Mouse (Mus musculus): ENCODE data around the gene Gabarapl2. TPM values are rescaled to one million over a fixed set of nuclear protein-coding genes. Genes with fewer than 3 reads are reported as not detected.
A peak's percentile ranks its signal among the peaks of the same experiment; 100 is the strongest.

The Gabarapl2 gene
- polyA plus RNA-seq, 1 experiment from 2014 or later = 287 TPM

- Histone ChIP-seq H3K27me3 (replicated peaks; ENCODE audit: insufficient read depth, low read length) (no peaks in the 10 kb centered on the region), H3K4me3 (ENCODE audit: low read depth, low read length) (peak overlapping the region; percentile 86), H3K27ac (ENCODE audit: low read length) (peak overlapping the region; percentile 78), H3K36me3 (ENCODE audit: insufficient read depth, low read length) (peaks cover 11% of the 10 kb centered on the region; the same call in 1 of the 2 replicates), H3K4me1 (ENCODE audit: insufficient read depth, low read depth, low read length) (peaks cover 15% of the 10 kb centered on the region; the same call in 1 of the 2 replicates), H3K4me2 (replicated peaks; ENCODE audit: low read depth, low read length) (peak overlapping the region; percentile 81), H3K9me3 (ENCODE audit: low read length) (no peaks in the 10 kb centered on the region), H3K9ac (replicated peaks; ENCODE audit: low read depth) (peak overlapping the region; percentile 92)
- ATAC-seq (peak; percentile 23), DNase-seq (ENCODE audit: low spot score) (peak; percentile 54)
- no peak for TF ChIP-seq EP300 (IDR thresholded peaks at IDR 0.05)
- TF ChIP-seq CTCF (IDR thresholded peaks at IDR 0.05) = no peak
- 4% methylated on average over 21 of the region's 23 CpGs for WGBS
Observed at GRCm38 (mm10) chr8:111941101-111941454, 575 bp downstream of the Gabarapl2 start.

DNA sequence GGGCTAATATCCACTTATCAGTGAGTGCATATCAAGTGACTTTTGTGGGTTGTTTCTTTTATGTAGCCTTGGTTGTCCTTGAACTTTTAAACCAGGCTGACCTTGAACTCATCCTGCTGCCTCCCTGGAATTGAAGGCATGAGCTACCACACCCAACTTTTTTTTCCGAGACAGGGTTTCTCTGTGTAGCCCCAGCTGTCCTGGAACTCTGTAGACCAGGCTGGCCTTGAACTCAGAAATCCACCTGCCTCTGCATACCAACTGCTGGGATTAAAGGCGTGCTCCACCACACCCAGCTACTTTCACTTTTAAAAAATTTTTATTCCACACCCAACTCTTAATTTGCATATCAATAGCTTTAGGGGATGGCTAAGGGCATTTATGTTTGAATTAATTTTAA lies 3.0 kb downstream of the Gabarapl2 start:
- DNase-seq (ENCODE audit: low spot score) (no peak), ATAC-seq (no peak)
- 85% methylated on average over 2 of the region's 2 CpGs for WGBS
- no peak overlapping the region for H3K9ac ChIP-seq (replicated peaks; ENCODE audit: low read depth)
- no peaks in the 10 kb centered on the region for H3K27me3 ChIP-seq (replicated peaks; ENCODE audit: insufficient read depth, low read length)
- H3K4me1 ChIP-seq (ENCODE audit: insufficient read depth, low read depth, low read length) = peaks cover 15% of the 10 kb centered on the region; the same call in 1 of the 2 replicates
- H3K4me3 ChIP-seq (ENCODE audit: low read depth, low read length) = no peak overlapping the region
- no peak overlapping the region for H3K27ac ChIP-seq (ENCODE audit: low read length)
- H3K4me2 ChIP-seq (replicated peaks; ENCODE audit: low read depth, low read length) = no peak overlapping the region
- peaks cover 17% of the 10 kb centered on the region; the same call in 1 of the 2 replicates for H3K36me3 ChIP-seq (ENCODE audit: insufficient read depth, low read length)
- no peaks in the 10 kb centered on the region for H3K9me3 ChIP-seq (ENCODE audit: low read length)
- TF ChIP-seq CTCF (IDR thresholded peaks at IDR 0.05) (no peak), EP300 (IDR thresholded peaks at IDR 0.05) (no peak)

DNA sequence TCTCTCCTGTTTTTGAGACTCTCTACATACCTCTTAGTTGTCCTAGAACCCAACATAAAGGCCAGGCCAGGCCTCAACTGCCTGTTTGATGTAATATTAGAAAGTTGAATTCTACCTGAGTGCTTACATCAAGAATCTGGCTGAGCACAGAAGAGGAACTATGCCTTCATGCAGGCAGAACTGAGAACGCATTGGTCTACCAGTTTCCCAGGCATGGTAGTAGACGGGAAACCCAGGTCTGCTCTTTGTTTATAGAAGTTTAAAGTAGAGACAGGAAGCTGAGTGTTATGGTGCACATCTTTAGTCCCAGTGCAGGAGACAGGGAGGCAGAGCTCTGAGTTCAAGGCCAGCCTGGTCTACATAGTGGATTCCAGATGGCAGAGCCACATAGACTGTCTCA lies 6.6 kb downstream of the Gabarapl2 start:
- no peak for ATAC-seq
- no peak for DNase-seq (ENCODE audit: low spot score)
- Histone ChIP-seq H3K27ac (ENCODE audit: low read length) (no peak overlapping the region), H3K4me2 (replicated peaks; ENCODE audit: low read depth, low read length) (no peak overlapping the region), H3K9me3 (ENCODE audit: low read length) (no peaks in the 10 kb centered on the region), H3K4me1 (ENCODE audit: insufficient read depth, low read depth, low read length) (peaks cover under 1% of the 10 kb centered on the region; the same call in 1 of the 2 replicates), H3K9ac (replicated peaks; ENCODE audit: low read depth) (no peak overlapping the region), H3K36me3 (ENCODE audit: insufficient read depth, low read length) (peaks cover 23% of the 10 kb centered on the region; the same call in 1 of the 2 replicates), H3K4me3 (ENCODE audit: low read depth, low read length) (no peak overlapping the region), H3K27me3 (replicated peaks; ENCODE audit: insufficient read depth, low read length) (no peaks in the 10 kb centered on the region)
- no peak for TF ChIP-seq EP300 (IDR thresholded peaks at IDR 0.05)
- TF ChIP-seq CTCF (IDR thresholded peaks at IDR 0.05) = no peak
- 65% methylated on average over 2 of the region's 2 CpGs for WGBS

GRCm38 (mm10) chr8:111947954-111948353 lies 7.5 kb downstream of the Gabarapl2 start:
- no peaks in the 10 kb centered on the region for H3K27me3 ChIP-seq (replicated peaks; ENCODE audit: insufficient read depth, low read length)
- no peaks in the 10 kb centered on the region for H3K4me1 ChIP-seq (ENCODE audit: insufficient read depth, low read depth, low read length)
- no peaks in the 10 kb centered on the region for H3K9me3 ChIP-seq (ENCODE audit: low read length)
- H3K4me3 ChIP-seq (ENCODE audit: low read depth, low read length) = no peak overlapping the region
- peaks cover 23% of the 10 kb centered on the region; the same call in 1 of the 2 replicates for H3K36me3 ChIP-seq (ENCODE audit: insufficient read depth, low read length)
- no peak overlapping the region for H3K9ac ChIP-seq (replicated peaks; ENCODE audit: low read depth)
- TF ChIP-seq EP300 (IDR thresholded peaks at IDR 0.05) (no peak), CTCF (IDR thresholded peaks at IDR 0.05) (no peak)
- H3K4me2 ChIP-seq (replicated peaks; ENCODE audit: low read depth, low read length) = no peak overlapping the region
- DNase-seq (ENCODE audit: low spot score) (no peak), ATAC-seq (no peak)
- H3K27ac ChIP-seq (ENCODE audit: low read length) = no peak overlapping the region
- WGBS = 91% methylated on average over 8 of the region's 8 CpGs

GRCm38 (mm10) chr8:111950846-111951245 lies 10.3 kb downstream of the Gabarapl2 start:
- 79% methylated on average over 3 of the region's 3 CpGs for WGBS
- no peak overlapping the region for H3K4me3 ChIP-seq (ENCODE audit: low read depth, low read length)
- no peak overlapping the region for H3K9ac ChIP-seq (replicated peaks; ENCODE audit: low read depth)
- TF ChIP-seq CTCF (IDR thresholded peaks at IDR 0.05) (no peak), EP300 (IDR thresholded peaks at IDR 0.05) (no peak)
- H3K4me1 ChIP-seq (ENCODE audit: insufficient read depth, low read depth, low read length) = no peaks in the 10 kb centered on the region
- peaks cover 14% of the 10 kb centered on the region; the same call in 1 of the 2 replicates for H3K36me3 ChIP-seq (ENCODE audit: insufficient read depth, low read length)
- H3K4me2 ChIP-seq (replicated peaks; ENCODE audit: low read depth, low read length) = no peak overlapping the region
- no peak overlapping the region for H3K27ac ChIP-seq (ENCODE audit: low read length)
- no peaks in the 10 kb centered on the region for H3K9me3 ChIP-seq (ENCODE audit: low read length)
- ATAC-seq = no peak
- no peaks in the 10 kb centered on the region for H3K27me3 ChIP-seq (replicated peaks; ENCODE audit: insufficient read depth, low read length)
- DNase-seq (ENCODE audit: low spot score) = no peak

GRCm38 (mm10) chr8:111951317-111951716 lies 10.8 kb downstream of the Gabarapl2 start:
- Histone ChIP-seq H3K4me1 (ENCODE audit: insufficient read depth, low read depth, low read length) (no peaks in the 10 kb centered on the region), H3K4me3 (ENCODE audit: low read depth, low read length) (no peak overlapping the region), H3K36me3 (ENCODE audit: insufficient read depth, low read length) (peaks cover 12% of the 10 kb centered on the region; the same call in 1 of the 2 replicates), H3K4me2 (replicated peaks; ENCODE audit: low read depth, low read length) (no peak overlapping the region), H3K9me3 (ENCODE audit: low read length) (no peaks in the 10 kb centered on the region), H3K9ac (replicated peaks; ENCODE audit: low read depth) (no peak overlapping the region), H3K27me3 (replicated peaks; ENCODE audit: insufficient read depth, low read length) (no peaks in the 10 kb centered on the region), H3K27ac (ENCODE audit: low read length) (no peak overlapping the region)
- 94% methylated on average over 7 of the region's 7 CpGs for WGBS
- no peak for ATAC-seq
- DNase-seq (ENCODE audit: low spot score) = no peak
- TF ChIP-seq EP300 (IDR thresholded peaks at IDR 0.05) (no peak), CTCF (IDR thresholded peaks at IDR 0.05) (no peak)

- peaks cover 8% of the 10 kb centered on the region; the same call in 1 of the 2 replicates for H3K36me3 ChIP-seq (ENCODE audit: insufficient read depth, low read length)
Observed at GRCm38 (mm10) chr8:111951936-111952335, 11.4 kb downstream of the Gabarapl2 start.

More at GRCm38 (mm10) chr8:111951936-111952335, 11.4 kb downstream of the Gabarapl2 start:
- Histone ChIP-seq H3K4me3 (ENCODE audit: low read depth, low read length) (no peak overlapping the region), H3K27me3 (replicated peaks; ENCODE audit: insufficient read depth, low read length) (no peaks in the 10 kb centered on the region), H3K4me2 (replicated peaks; ENCODE audit: low read depth, low read length) (no peak overlapping the region), H3K9ac (replicated peaks; ENCODE audit: low read depth) (no peak overlapping the region), H3K9me3 (ENCODE audit: low read length) (no peaks in the 10 kb centered on the region), H3K4me1 (ENCODE audit: insufficient read depth, low read depth, low read length) (no peaks in the 10 kb centered on the region), H3K27ac (ENCODE audit: low read length) (no peak overlapping the region)
- TF ChIP-seq CTCF (IDR thresholded peaks at IDR 0.05) = no peak
- no peak for TF ChIP-seq EP300 (IDR thresholded peaks at IDR 0.05)
- ATAC-seq (no peak), DNase-seq (ENCODE audit: low spot score) (no peak)
- 97% methylated on average over 5 of the region's 5 CpGs for WGBS

Measured in lung, postnatal 0 days (tissue).